Mouse (Mus musculus): Measurements from ENCODE around the gene Eefsec. TPM values are rescaled to one million over a fixed set of nuclear protein-coding genes. Genes with fewer than 3 reads are reported as not detected.

The Eefsec gene
- polyA plus RNA-seq, 1 experiment from 2014 or later: 33.7 TPM

- Histone ChIP-seq H3K27ac (ENCODE audit: low read depth, low read length) (no peak overlapping the region), H3K36me3 (ENCODE audit: control insufficient read depth, insufficient read depth, low read length) (no peaks in the 10 kb centered on the region), H3K4me2 (no peak overlapping the region), H3K27me3 (ENCODE audit: control insufficient read depth, insufficient read depth, low read length) (no peaks in the 10 kb centered on the region; the same call in 1 of the 2 replicates), H3K4me1 (ENCODE audit: control insufficient read depth, insufficient read depth, low read length) (peaks cover 2% of the 10 kb centered on the region; the same call in 1 of the 2 replicates), H3K9ac (ENCODE audit: low read length) (no peak overlapping the region), H3K9me3 (ENCODE audit: control insufficient read depth, low read length) (no peaks in the 10 kb centered on the region), H3K4me3 (ENCODE audit: low read depth, low read length) (no peak overlapping the region)
- no peak for DNase-seq (ENCODE audit: low spot score, missing footprints)
- ATAC-seq (ENCODE audit: low FRiP score): no peak
- 84% methylated on average over 12 of the region's 12 CpGs for WGBS
Measured at GRCm38 (mm10) chr6:88229221-88229620, 217.1 kb downstream of the Eefsec start.

DNA sequence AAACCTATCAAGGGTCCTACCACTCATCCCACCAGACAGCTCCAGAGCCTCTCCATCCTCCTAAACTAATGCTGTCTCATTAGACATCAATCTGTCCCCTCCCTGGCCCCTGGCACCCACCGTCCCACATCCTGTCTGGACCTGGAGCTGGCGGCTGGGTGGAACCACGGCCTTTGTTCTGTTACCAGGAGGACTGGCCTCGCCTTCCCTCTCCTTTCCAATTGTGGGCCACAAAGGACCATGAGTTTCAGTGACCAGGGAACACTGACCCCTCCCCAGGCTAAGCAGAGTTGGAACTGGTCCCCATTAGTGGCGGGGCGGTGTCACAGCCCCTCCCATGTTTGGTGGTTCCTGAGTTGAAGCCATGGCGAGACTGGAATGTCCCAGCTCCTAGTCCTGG, 218.8 kb downstream of the Eefsec start:
- 60% methylated on average over 7 of the region's 7 CpGs for WGBS
- no peak for DNase-seq (ENCODE audit: low spot score, missing footprints)
- no peak overlapping the region for H3K9ac ChIP-seq (ENCODE audit: low read length)
- peaks cover 2% of the 10 kb centered on the region; the same call in 1 of the 2 replicates for H3K4me1 ChIP-seq (ENCODE audit: control insufficient read depth, insufficient read depth, low read length)
- no peak overlapping the region for H3K4me2 ChIP-seq
- H3K27ac ChIP-seq (ENCODE audit: low read depth, low read length): no peak overlapping the region
- no peak overlapping the region for H3K4me3 ChIP-seq (ENCODE audit: low read depth, low read length)
- H3K9me3 ChIP-seq (ENCODE audit: control insufficient read depth, low read length): no peaks in the 10 kb centered on the region
- no peaks in the 10 kb centered on the region for H3K36me3 ChIP-seq (ENCODE audit: control insufficient read depth, insufficient read depth, low read length)
- H3K27me3 ChIP-seq (ENCODE audit: control insufficient read depth, insufficient read depth, low read length): no peaks in the 10 kb centered on the region
- ATAC-seq (ENCODE audit: low FRiP score): no peak

- no peak overlapping the region; the same call in 1 of the 2 replicates for H3K27ac ChIP-seq (ENCODE audit: low read depth, low read length)
- 9% methylated on average over 5 of the region's 5 CpGs for WGBS
- H3K9ac ChIP-seq (ENCODE audit: low read length): 0 out of 2 replicates have a peak overlapping the region, but pooled peaks have one; percentile 4
- no peak overlapping the region for H3K4me2 ChIP-seq
- peaks cover 2% of the 10 kb centered on the region; the same call in 1 of the 2 replicates for H3K4me1 ChIP-seq (ENCODE audit: control insufficient read depth, insufficient read depth, low read length)
- H3K27me3 ChIP-seq (ENCODE audit: control insufficient read depth, insufficient read depth, low read length): no peaks in the 10 kb centered on the region
- H3K36me3 ChIP-seq (ENCODE audit: control insufficient read depth, insufficient read depth, low read length): no peaks in the 10 kb centered on the region
- peak; percentile 85 for DNase-seq (ENCODE audit: low spot score, missing footprints)
- peak; percentile 89 for ATAC-seq (ENCODE audit: low FRiP score)
- H3K9me3 ChIP-seq (ENCODE audit: control insufficient read depth, low read length): no peaks in the 10 kb centered on the region
- no peak overlapping the region for H3K4me3 ChIP-seq (ENCODE audit: low read depth, low read length)
Measured at GRCm38 (mm10) chr6:88226570-88226994, 219.8 kb downstream of the Eefsec start.

DNA sequence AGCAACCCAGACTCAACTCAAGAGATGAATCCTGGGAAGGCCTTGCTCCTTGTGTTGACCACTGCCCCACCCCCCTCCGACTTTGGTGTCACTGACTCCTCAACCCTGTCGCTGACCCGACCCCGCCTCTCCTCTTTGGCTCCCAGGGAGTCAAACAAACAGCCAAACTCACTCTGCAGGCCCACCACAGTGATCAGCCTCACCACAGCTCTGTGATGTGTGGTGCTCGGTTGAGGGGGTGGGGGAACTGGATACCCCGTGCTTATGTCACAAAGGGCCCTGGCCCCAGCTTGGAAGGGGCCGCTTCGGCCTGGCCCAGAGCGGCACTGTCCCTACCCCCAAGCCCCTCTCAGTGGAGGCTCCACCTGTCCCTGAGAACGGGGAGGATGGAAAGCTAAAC, 224.4 kb downstream of the Eefsec start, which contains the start of gene Dnajb8:
Gene Dnajb8, plus strand, starts transcription at position 301 of the 400 bp plus-strand sequence.
- ATAC-seq (ENCODE audit: low FRiP score): no peak
- no peak within 1 kb of the TSS for H3K27ac ChIP-seq (ENCODE audit: low read depth, low read length)
- H3K9me3 ChIP-seq (ENCODE audit: control insufficient read depth, low read length): no peaks in the 10 kb centered on the region; the same call in 1 of the 2 replicates
- no peak for DNase-seq (ENCODE audit: low spot score, missing footprints)
- H3K4me2 ChIP-seq: no peak within 1 kb of the TSS
- H3K36me3 ChIP-seq (ENCODE audit: control insufficient read depth, insufficient read depth, low read length): no peaks in the 10 kb centered on the region
- H3K4me1 ChIP-seq (ENCODE audit: control insufficient read depth, insufficient read depth, low read length): peaks cover 2% of the 10 kb centered on the region; the same call in 1 of the 2 replicates
- H3K4me3 ChIP-seq (ENCODE audit: low read depth, low read length): no peak within 1 kb of the TSS
- H3K27me3 ChIP-seq (ENCODE audit: control insufficient read depth, insufficient read depth, low read length): no peaks in the 10 kb centered on the region
- no peak within 1 kb of the TSS for H3K9ac ChIP-seq (ENCODE audit: low read length)
- 46% methylated on average over 10 of the region's 10 CpGs for WGBS

GRCm38 (mm10) chr6:88219094-88219493, 227.2 kb downstream of the Eefsec start:
- no peak for ATAC-seq (ENCODE audit: low FRiP score)
- DNase-seq (ENCODE audit: low spot score, missing footprints): no peak
- no peaks in the 10 kb centered on the region; the same call in 1 of the 2 replicates for H3K9me3 ChIP-seq (ENCODE audit: control insufficient read depth, low read length)
- no peaks in the 10 kb centered on the region; the same call in 1 of the 2 replicates for H3K27me3 ChIP-seq (ENCODE audit: control insufficient read depth, insufficient read depth, low read length)
- no peak overlapping the region for H3K4me3 ChIP-seq (ENCODE audit: low read depth, low read length)
- H3K4me2 ChIP-seq: no peak overlapping the region
- H3K9ac ChIP-seq (ENCODE audit: low read length): no peak overlapping the region
- no peak overlapping the region for H3K27ac ChIP-seq (ENCODE audit: low read depth, low read length)
- 25% methylated on average over 4 of the region's 4 CpGs for WGBS
- H3K4me1 ChIP-seq (ENCODE audit: control insufficient read depth, insufficient read depth, low read length): peaks cover 2% of the 10 kb centered on the region; the same call in 1 of the 2 replicates
- H3K36me3 ChIP-seq (ENCODE audit: control insufficient read depth, insufficient read depth, low read length): no peaks in the 10 kb centered on the region

GRCm38 (mm10) chr6:88216199-88216598, 230.1 kb downstream of the Eefsec start:
- H3K27ac ChIP-seq (ENCODE audit: low read depth, low read length): no peak overlapping the region
- DNase-seq (ENCODE audit: low spot score, missing footprints) (no peak), ATAC-seq (ENCODE audit: low FRiP score) (no peak)
- no peaks in the 10 kb centered on the region; the same call in 1 of the 2 replicates for H3K27me3 ChIP-seq (ENCODE audit: control insufficient read depth, insufficient read depth, low read length)
- H3K9ac ChIP-seq (ENCODE audit: low read length): no peak overlapping the region
- WGBS: 79% methylated on average over 4 of the region's 4 CpGs
- H3K36me3 ChIP-seq (ENCODE audit: control insufficient read depth, insufficient read depth, low read length): no peaks in the 10 kb centered on the region
- H3K9me3 ChIP-seq (ENCODE audit: control insufficient read depth, low read length): no peaks in the 10 kb centered on the region; the same call in 1 of the 2 replicates
- H3K4me1 ChIP-seq (ENCODE audit: control insufficient read depth, insufficient read depth, low read length): peaks cover 2% of the 10 kb centered on the region; the same call in 1 of the 2 replicates
- H3K4me2 ChIP-seq: no peak overlapping the region
- H3K4me3 ChIP-seq (ENCODE audit: low read depth, low read length): no peak overlapping the region

DNA sequence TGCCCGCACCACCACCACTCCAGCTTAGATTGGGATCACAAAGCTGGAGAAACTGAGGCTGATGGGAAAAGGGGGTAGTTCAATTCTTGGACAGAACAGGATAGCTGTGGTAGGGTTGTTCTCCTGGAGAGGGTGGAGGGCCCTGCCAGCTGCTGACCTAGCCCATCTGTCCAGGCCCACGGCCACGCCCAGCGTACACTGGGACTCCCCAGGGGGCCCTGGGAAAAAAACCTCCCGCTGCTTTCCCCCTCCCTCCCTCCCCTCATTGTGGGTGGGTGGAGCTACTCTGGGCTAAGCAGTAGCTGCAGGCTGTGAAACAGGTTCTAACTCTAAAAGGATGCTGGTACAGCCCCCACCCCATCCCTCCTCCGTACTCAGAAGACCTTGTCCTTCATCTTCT, 230.5 kb downstream of the Eefsec start:
- Histone ChIP-seq H3K4me1 (ENCODE audit: control insufficient read depth, insufficient read depth, low read length) (peaks cover 2% of the 10 kb centered on the region; the same call in 1 of the 2 replicates), H3K9ac (ENCODE audit: low read length) (no peak overlapping the region), H3K27me3 (ENCODE audit: control insufficient read depth, insufficient read depth, low read length) (no peaks in the 10 kb centered on the region; the same call in 1 of the 2 replicates), H3K4me2 (no peak overlapping the region), H3K36me3 (ENCODE audit: control insufficient read depth, insufficient read depth, low read length) (no peaks in the 10 kb centered on the region), H3K4me3 (ENCODE audit: low read depth, low read length) (no peak overlapping the region), H3K27ac (ENCODE audit: low read depth, low read length) (no peak overlapping the region), H3K9me3 (ENCODE audit: control insufficient read depth, low read length) (no peaks in the 10 kb centered on the region; the same call in 1 of the 2 replicates)
- ATAC-seq (ENCODE audit: low FRiP score) (no peak), DNase-seq (ENCODE audit: low spot score, missing footprints) (no peak)
- WGBS: 42% methylated on average over 6 of the region's 6 CpGs

GRCm38 (mm10) chr6:88210182-88210581, 236.2 kb downstream of the Eefsec start:
- 58% methylated on average over 3 of the region's 3 CpGs for WGBS
- H3K27me3 ChIP-seq (ENCODE audit: control insufficient read depth, insufficient read depth, low read length): peaks cover 20% of the 10 kb centered on the region

DNA sequence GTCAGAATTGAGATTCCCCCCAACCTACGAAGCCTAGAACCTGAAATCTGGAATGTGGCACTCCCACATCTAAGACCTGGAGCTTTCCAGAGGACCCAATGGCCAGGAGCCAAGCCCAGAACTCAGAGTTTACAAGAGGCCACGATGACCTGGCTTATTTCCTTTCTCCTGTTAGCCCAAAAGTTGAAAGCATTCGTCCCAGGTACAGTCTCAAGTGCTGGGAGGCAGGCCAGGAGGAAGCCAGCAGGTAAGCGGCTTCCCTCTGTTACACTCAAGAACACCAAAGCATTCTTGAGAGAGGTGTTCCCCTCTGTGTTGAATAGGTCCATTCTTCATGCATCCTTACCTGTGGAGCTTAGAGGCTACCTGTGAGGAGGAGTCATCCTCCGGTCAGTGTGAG, 236.9 kb downstream of the Eefsec start:
- no peaks in the 10 kb centered on the region for H3K36me3 ChIP-seq (ENCODE audit: control insufficient read depth, insufficient read depth, low read length)
- H3K27me3 ChIP-seq (ENCODE audit: control insufficient read depth, insufficient read depth, low read length): peaks cover 27% of the 10 kb centered on the region
- H3K4me3 ChIP-seq (ENCODE audit: low read depth, low read length): no peak overlapping the region

More at GRCm38 (mm10) chr6:88210182-88210581, 236.2 kb downstream of the Eefsec start:
- H3K36me3 ChIP-seq (ENCODE audit: control insufficient read depth, insufficient read depth, low read length): no peaks in the 10 kb centered on the region
- no peak overlapping the region for H3K4me2 ChIP-seq
- ATAC-seq (ENCODE audit: low FRiP score): no peak
- H3K9ac ChIP-seq (ENCODE audit: low read length): no peak overlapping the region
- 0 out of 2 replicates have a peak, but pooled peaks cover 3% of the 10 kb centered on the region for H3K4me1 ChIP-seq (ENCODE audit: control insufficient read depth, insufficient read depth, low read length)
- H3K4me3 ChIP-seq (ENCODE audit: low read depth, low read length): no peak overlapping the region
- H3K9me3 ChIP-seq (ENCODE audit: control insufficient read depth, low read length): no peaks in the 10 kb centered on the region
- no peak overlapping the region for H3K27ac ChIP-seq (ENCODE audit: low read depth, low read length)
- no peak for DNase-seq (ENCODE audit: low spot score, missing footprints)

More for the DNA sequence above, 236.9 kb downstream of the Eefsec start:
- Histone ChIP-seq H3K4me2 (no peak overlapping the region), H3K27ac (ENCODE audit: low read depth, low read length) (no peak overlapping the region), H3K9me3 (ENCODE audit: control insufficient read depth, low read length) (no peaks in the 10 kb centered on the region), H3K9ac (ENCODE audit: low read length) (no peak overlapping the region), H3K4me1 (ENCODE audit: control insufficient read depth, insufficient read depth, low read length) (peaks cover 6% of the 10 kb centered on the region)
- ATAC-seq (ENCODE audit: low FRiP score) (no peak), DNase-seq (ENCODE audit: low spot score, missing footprints) (no peak)
- WGBS: 76% methylated on average over 5 of the region's 5 CpGs
